Mouse (Mus musculus): ENCODE measurements at regions not wholly inside any gene's neighbourhood (a gene's known extent, or its start where the extent isn't known, plus 50 kb on each side); places are given as distances from the start of the nearest gene placed in this dataset.

DNA sequence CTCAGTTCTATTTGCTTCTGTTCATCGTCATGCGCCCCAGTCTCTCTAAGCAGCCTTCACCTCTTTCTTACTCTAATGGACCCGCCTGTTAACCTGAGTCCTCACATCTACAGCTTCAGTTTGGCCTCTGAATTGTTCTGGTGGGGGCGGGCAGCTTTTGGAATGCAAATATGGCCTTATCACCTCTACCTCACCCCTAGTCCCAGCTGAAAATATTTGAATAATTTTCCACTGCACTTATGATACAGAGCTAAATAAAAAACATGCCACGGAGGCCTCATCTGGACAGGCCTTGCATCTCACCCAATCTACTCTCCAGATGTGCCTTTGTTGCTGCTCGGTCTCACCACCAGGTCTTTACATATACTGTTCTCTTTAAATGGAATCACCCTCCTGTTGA, 82.5 kb upstream of the Rbms1 start:
- TF ChIP-seq CTCF (IDR thresholded peaks at IDR 0.05; ENCODE audit: control insufficient read depth, insufficient read depth, insufficient read length) = no peak
- no peak for TF ChIP-seq MYOD1 (IDR thresholded peaks at IDR 0.05; ENCODE audit: control insufficient read depth, insufficient read length, low read depth)
- TF ChIP-seq CEBPB (IDR thresholded peaks at IDR 0.05; ENCODE audit: low read depth) = no peak
- no peak for TF ChIP-seq MAX (IDR thresholded peaks at IDR 0.05)
- no peak for TF ChIP-seq USF1 (IDR thresholded peaks at IDR 0.05; ENCODE audit: low read depth)
- no peak for TF ChIP-seq FOSL1 (IDR thresholded peaks at IDR 0.05; ENCODE audit: insufficient read depth, low read length, poor library complexity, severe bottlenecking)

All from C2C12 (cell line).